Mouse (Mus musculus): ENCODE data around the gene Ddx50.

DNA sequence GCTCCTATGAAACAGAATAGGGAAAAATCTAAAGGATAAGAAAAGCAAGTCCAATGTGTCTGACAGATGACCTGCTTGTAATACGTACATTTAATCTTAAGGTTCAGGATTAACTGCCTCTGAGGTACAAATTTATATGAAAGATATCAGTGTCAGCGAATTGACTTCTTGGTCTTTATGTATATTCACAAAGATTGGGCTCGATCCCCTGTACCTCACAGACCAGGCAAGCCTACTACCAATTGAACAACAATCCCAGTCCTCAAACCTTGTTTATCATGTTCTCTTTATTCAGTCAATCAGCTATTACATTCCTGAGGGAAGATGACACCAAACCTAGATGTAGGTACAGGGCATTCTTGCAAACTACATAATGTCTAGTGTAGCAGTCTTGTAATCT lies 943 bp upstream of the Ddx50 start:
- TF ChIP-seq CTCF (IDR thresholded peaks at IDR 0.05; ENCODE audit: control insufficient read depth, insufficient read depth, insufficient replicate concordance, low read depth, low read length) = no peak
- no peak for TF ChIP-seq POLR2A (IDR thresholded peaks at IDR 0.05; ENCODE audit: control insufficient read depth, low read depth, low read length)
